Mouse (Mus musculus): ENCODE data around the gene Sipa1l1.
A peak's percentile ranks its signal among the peaks of the same experiment; 100 is the strongest.

Gene Sipa1l1

GRCm38 (mm10) chr12:82206857-82207647 is 37.9 kb downstream of the Sipa1l1 start:
- peak; percentile 62 for DNase-seq (ENCODE audit: extremely low read depth, low read depth, low spot score)

DNA sequence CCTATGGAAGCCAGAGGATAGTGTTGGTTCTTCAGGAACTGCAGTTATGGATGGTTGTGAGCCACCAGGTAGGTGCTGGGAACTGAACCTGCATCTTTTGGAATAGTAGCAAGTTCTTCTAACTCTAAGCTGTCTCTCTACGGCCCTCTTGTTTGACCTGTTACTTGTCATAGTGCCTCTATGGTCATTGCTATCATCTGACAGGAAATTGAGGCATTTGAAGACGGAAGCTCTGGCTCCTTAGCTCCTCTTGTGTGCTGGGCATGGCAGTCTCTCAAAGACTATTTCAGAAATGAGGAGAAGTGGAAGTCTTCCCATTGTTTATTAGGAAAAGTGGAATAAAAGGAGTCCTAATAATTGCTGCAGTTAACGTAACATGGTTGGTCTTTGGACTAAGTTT is 38.9 kb downstream of the Sipa1l1 start:
- no peak for DNase-seq (ENCODE audit: extremely low read depth, low read depth, low spot score)

DNA sequence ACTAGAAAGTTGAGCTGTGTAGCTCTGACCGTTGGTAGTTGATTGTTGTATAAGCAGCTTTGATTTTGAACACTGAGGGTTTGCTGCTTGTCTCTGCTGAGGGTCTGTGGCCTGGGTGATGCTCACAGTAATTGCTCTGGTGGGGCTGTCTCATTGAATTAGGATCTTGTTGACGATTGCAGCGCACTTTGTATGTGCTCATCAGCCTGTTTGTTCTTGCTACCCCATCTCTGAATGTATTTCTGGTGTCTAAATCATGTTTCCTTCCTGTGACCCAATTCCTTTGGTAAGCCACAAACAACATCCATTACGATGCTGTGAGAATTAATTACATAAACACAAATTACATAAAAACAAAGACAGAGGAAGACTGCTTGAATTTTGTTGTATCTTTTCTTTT is 39.5 kb downstream of the Sipa1l1 start:
- no peak for DNase-seq (ENCODE audit: extremely low read depth, low read depth, low spot score)

- DNase-seq (ENCODE audit: extremely low read depth, low read depth, low spot score), result no peak
These were observed 40.6 kb downstream of the Sipa1l1 start for GRCm38 (mm10) chr12:82209753-82210152.

- DNase-seq (ENCODE audit: extremely low read depth, low read depth, low spot score), result no peak
These were observed 43.9 kb downstream of the Sipa1l1 start for GRCm38 (mm10) chr12:82213056-82213455.

DNA sequence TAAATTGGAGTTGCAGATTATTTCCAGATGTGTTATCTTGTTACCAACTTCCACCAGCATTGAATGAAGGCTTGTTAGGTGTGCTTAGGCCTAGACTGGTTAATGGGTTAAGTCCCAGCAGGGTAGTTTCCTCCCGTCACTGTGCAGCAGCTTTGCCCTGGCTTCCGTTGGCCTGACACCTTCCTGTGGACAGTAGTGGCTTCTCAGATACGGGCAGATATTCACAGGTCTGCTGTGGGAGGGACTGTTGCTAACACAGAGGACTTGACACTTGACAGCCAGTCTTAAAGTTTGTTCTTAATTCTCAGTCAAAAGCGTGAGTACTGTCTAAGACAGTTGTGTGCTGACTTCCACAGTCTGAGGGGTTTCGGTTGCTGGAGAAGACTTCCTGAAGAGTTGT is 45.8 kb downstream of the Sipa1l1 start:
- DNase-seq (ENCODE audit: extremely low read depth, low read depth, low spot score), result no peak

DNA sequence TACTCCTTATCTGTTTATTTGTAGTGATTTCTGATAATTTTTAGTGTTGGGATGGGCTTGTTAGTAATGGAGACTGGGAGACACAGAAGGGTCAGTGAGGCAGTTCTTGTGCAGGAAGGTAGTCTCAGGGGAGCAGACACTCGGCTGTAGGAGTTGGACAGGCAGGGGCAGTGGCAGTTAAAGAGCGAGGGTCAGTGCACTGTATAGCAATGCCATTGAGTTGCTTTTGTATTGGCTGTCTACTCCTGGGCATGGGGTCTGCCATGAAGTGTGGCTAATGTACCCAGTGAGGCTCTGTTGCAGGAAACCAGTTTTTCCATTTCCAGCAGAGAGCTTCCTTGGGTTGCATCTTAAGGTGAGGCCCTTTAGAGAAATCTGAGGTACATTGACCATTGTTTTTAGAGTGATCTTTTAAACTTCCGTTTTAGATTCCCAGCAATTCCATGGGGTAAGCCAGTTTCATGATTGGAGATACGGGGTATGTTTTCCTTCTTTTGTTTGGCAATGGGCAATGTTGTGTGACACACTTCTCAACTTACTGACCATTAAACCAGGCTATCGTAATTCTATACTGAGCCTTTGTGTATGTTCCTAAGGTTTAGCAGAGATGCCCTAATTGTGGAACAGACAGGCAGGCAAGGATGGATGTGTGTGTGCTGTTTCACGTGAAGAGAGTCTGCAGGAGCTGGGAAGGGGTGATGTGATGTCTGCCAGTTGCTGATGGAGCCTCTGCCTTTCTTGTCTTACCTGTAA is 47.9 kb downstream of the Sipa1l1 start:
- no peak for DNase-seq (ENCODE audit: extremely low read depth, low read depth, low spot score)

GRCm38 (mm10) chr12:82218201-82218600 is 49.1 kb downstream of the Sipa1l1 start:
- no peak for DNase-seq (ENCODE audit: extremely low read depth, low read depth, low spot score)

DNA sequence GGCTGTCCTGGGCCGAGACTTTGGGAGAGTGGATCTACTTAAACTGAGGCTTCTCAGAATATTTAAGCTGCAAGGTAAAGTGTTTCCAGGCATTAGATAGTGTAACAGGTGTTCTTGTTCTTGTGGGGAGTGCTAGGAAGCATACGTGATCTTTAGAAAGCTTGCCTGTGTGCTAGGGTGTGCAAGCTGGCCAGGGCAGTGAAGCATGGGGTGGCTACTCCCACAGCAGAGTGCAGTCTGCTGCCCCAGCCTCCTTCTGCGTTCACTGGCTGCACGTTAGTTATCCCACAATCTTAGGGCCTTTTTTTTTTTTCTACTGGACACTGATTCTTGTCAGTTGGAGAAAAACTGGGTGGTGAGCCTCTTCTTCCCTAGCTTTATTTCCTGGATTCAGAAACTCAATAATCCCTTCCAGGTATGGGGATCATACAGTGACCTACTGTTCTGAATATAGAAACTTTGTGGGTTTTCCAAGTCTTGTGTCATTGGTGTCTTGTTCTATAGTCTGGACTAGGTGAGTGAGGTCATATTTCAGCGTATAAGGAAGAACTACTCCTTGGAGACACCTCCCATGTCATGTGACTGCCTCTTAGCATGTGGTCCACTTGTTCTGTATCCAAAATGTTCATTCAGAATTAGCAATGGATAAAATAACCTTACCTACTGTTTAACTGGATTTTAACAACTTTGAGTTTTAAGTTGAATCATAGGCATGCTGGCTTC is 51.4 kb downstream of the Sipa1l1 start:
- DNase-seq (ENCODE audit: extremely low read depth, low read depth, low spot score), result no peak

GRCm38 (mm10) chr12:82223126-82223815 is 54.2 kb downstream of the Sipa1l1 start:
- DNase-seq (ENCODE audit: extremely low read depth, low read depth, low spot score), result no peak

- DNase-seq (ENCODE audit: extremely low read depth, low read depth, low spot score), result no peak
These were observed 55.7 kb downstream of the Sipa1l1 start for GRCm38 (mm10) chr12:82224848-82225247.

GRCm38 (mm10) chr12:82225278-82225677 is 56.2 kb downstream of the Sipa1l1 start:
- DNase-seq (ENCODE audit: extremely low read depth, low read depth, low spot score), result no peak

GRCm38 (mm10) chr12:82225751-82226228 is 56.7 kb downstream of the Sipa1l1 start:
- no peak for DNase-seq (ENCODE audit: extremely low read depth, low read depth, low spot score)

DNA sequence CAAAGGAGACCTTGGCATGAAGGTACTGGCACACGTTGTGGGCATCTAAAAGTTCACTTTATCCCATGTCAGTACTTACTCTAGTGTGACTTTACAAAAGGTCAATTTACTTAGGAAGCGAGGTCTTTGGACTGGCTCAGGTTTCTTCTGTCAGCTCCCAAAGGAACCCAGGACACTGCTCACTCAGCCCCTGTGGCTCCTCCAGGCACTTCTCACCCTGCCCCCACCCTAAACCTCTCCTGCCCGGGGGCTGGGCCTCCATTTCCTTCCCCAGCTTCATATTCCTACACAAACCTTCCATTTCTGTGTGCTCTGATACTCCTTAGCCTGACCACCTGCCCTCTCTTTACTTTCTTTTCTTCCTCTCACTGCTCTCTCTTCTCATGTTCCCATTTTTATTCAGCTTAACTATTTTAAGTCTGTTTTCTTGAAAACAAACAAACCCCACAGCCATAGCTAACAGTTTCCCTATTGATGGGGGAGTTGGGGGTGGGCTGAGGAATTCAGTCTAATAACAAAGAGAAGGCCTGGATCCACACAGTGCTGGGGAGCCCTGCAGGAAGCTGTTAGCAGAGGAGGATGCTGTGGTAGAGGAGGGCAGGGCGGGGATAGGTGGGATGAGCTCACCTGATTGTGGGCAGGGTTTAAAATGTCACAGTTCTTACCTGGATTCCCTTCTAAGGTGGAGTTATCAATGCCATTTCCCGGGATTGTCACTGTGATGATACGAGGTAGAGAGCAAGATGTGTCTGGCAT is 57.4 kb downstream of the Sipa1l1 start:
- DNase-seq (ENCODE audit: extremely low read depth, low read depth, low spot score), result no peak

GRCm38 (mm10) chr12:82230127-82230526 is 61.0 kb downstream of the Sipa1l1 start:
- DNase-seq (ENCODE audit: extremely low read depth, low read depth, low spot score), result no peak

DNA sequence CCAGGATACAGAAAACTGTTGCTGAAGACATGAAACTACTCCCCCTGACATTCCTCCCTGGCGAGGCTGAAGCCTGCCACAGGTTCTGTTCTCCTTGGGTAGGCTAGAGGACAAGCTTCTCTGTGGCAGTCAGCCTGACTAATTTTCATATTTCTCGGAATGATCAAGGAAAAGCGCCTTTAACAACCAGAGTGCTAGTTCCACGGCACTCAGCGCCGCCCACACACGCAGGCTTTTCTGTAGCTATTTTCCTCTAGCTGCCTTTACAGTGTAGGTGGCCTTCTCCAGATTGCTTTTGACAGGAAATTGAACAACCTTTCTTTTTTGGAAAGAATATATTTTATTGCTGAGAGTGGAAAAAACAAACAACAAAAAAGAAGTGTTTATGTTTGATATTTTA is 62.1 kb downstream of the Sipa1l1 start:
- no peak for DNase-seq (ENCODE audit: extremely low read depth, low read depth, low spot score)

DNA sequence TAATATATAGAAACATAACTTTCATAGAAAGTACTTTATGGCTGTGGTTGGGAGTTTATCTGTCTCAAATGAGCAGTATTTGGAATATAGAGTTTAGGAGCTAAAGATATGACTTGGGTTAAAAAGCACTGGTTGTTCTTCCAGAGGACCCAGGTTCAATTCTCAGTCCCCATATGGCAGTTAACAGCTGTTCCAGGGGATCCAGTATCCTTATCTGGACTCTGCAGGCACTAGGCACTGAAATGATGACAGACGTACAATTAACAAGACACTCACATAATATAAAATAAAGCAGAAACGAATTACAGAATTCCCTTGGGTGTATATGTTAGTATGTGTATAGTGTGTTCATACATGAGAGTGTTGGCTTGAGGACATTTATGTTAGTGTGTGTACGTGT is 64.1 kb downstream of the Sipa1l1 start:
- DNase-seq (ENCODE audit: extremely low read depth, low read depth, low spot score), result no peak

DNA sequence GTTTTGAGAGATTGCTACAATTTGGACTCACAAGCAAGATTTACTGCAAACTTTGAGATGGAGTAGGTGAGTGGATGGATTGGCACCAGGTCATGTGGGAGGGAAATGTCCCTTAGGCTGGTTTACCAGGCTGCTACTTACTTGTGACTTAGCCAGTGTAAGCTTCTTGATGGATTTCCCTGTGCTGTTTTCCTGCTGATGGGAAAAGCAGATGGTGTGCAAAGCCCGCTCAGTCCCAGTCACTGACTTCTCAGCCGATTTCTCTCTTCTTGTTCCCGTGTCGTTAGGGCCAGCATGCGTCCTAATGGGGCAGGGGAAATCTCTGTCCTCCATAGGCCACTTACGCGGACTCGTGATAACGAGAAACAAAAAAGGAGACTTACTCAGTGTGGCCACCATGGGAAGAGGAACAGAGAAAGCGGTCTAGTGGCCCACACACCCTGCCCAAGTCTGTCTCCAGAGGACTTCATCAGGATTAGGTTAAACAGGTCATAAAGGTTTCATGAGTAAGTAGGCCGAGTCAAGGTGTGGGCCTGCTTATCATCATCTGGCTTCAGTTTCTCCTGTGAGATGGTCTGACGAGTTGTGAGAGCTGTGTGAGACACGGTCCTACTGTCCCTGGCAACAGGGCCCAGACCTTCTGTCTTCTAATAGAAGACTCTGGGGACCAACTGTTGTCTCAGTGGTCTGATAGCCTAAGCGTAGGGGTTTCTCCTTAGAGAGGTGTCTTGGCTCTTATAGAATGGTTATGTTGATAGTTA is 65.5 kb downstream of the Sipa1l1 start:
- DNase-seq (ENCODE audit: extremely low read depth, low read depth, low spot score), result no peak

DNA sequence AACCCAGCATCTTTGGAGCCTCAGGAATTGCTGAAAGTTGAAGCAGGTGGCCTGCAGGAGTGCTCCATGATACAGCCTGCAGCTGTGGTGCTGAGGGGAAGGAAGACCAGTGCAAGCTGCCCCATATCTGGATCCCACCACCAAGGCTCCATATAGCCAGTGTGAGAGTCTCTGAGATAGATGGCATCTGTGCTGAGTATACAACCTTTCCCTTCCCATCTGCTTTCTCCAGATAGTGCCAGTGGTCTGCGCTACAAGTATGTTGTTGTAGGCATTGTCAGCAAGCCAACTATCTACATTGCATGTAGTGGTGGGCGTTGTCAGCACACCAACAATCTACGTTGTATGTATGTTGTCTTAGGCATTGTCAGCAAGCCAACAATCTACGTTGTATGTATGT is 68.0 kb downstream of the Sipa1l1 start:
- DNase-seq (ENCODE audit: extremely low read depth, low read depth, low spot score), result no peak

- DNase-seq (ENCODE audit: extremely low read depth, low read depth, low spot score), result no peak
These were observed 68.8 kb downstream of the Sipa1l1 start for GRCm38 (mm10) chr12:82237946-82238345.
